Mouse (Mus musculus): ENCODE results near the gene Pbx1. TPM values are rescaled to one million over a fixed set of nuclear protein-coding genes. Genes with fewer than 3 reads are reported as not detected.

Pbx1 gene
- polyA plus RNA-seq (2015; fragmentation: Illumina TruSeq; extraction: RNeasy Lipid Tissue Mini Kit (QIAGEN cat#74804); ENCODE audit: insufficient read depth, low read depth, low replicate concordance), result 5.6 TPM

DNA sequence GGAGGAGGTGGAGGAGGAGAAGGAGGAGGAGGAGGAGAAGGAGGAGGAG, at the start of gene Pbx1:
TSS of gene Pbx1 (minus strand) at position 39 of the 49 bp plus-strand sequence.

Measured in pancreas, adult 10 weeks (tissue).